Mouse (Mus musculus) ovary, adult 18-20 months (tissue): ENCODE data around the gene Lrrc75a.

Source experiments
- DNase-seq: peaks from one replicate; pipeline ENCODE4 v3.0.0; 2022; ENCODE audit warnings: low spot score, mixed read lengths

The Lrrc75a gene

GRCm38 (mm10) chr11:62591026-62591425 lies 57.3 kb downstream of the Lrrc75a start:
- no peak for DNase-seq

- DNase-seq: no peak
Observed at GRCm38 (mm10) chr11:62589391-62589790, 58.9 kb downstream of the Lrrc75a start.

- no peak for DNase-seq
Observed at GRCm38 (mm10) chr11:62587034-62587433, 61.3 kb downstream of the Lrrc75a start.

GRCm38 (mm10) chr11:62584671-62585206 lies 63.6 kb downstream of the Lrrc75a start:
- DNase-seq: no peak

- no peak for DNase-seq
Observed at GRCm38 (mm10) chr11:62583031-62583430, 65.3 kb downstream of the Lrrc75a start.

- no peak for DNase-seq
Observed at GRCm38 (mm10) chr11:62576530-62577152, 71.7 kb downstream of the Lrrc75a start.

GRCm38 (mm10) chr11:62575659-62576438 lies 72.5 kb downstream of the Lrrc75a start:
- no peak for DNase-seq

GRCm38 (mm10) chr11:62575297-62575658 lies 73.0 kb downstream of the Lrrc75a start:
- DNase-seq: peak; percentile 57

GRCm38 (mm10) chr11:62574703-62575085 lies 73.6 kb downstream of the Lrrc75a start:
- no peak for DNase-seq

- DNase-seq: no peak
Observed at GRCm38 (mm10) chr11:62573959-62574702, 74.2 kb downstream of the Lrrc75a start, which contains the start of gene Trpv2. Gene Trpv2 (plus strand): TSS chr11:62574486.

GRCm38 (mm10) chr11:62568300-62568699 lies 80.0 kb downstream of the Lrrc75a start:
- no peak for DNase-seq

GRCm38 (mm10) chr11:62566211-62566610 lies 82.1 kb downstream of the Lrrc75a start:
- DNase-seq: no peak

GRCm38 (mm10) chr11:62565747-62566146 lies 82.6 kb downstream of the Lrrc75a start:
- no peak for DNase-seq

- no peak for DNase-seq
Observed at GRCm38 (mm10) chr11:62563590-62563989, 84.7 kb downstream of the Lrrc75a start.

- no peak for DNase-seq
Observed at GRCm38 (mm10) chr11:62560463-62561016, 87.8 kb downstream of the Lrrc75a start.

- DNase-seq: peak; percentile 50
Observed at GRCm38 (mm10) chr11:62558961-62559646, 89.2 kb downstream of the Lrrc75a start.

- no peak for DNase-seq
Observed at GRCm38 (mm10) chr11:62558152-62558551, 90.2 kb downstream of the Lrrc75a start.

- DNase-seq: no peak
Observed at GRCm38 (mm10) chr11:62557205-62557604, 91.1 kb downstream of the Lrrc75a start.

- no peak for DNase-seq
Observed at GRCm38 (mm10) chr11:62555896-62556412, 92.4 kb downstream of the Lrrc75a start.

- no peak for DNase-seq
Observed at GRCm38 (mm10) chr11:62554934-62555517, 93.3 kb downstream of the Lrrc75a start.
